Mouse (Mus musculus) kidney, adult 9 months (tissue): ENCODE measurements at regions not wholly inside any gene's neighbourhood (a gene's known extent, or its start where the extent isn't known, plus 50 kb on each side); places are given as distances from the start of the nearest gene placed in this dataset.
A peak's percentile ranks its signal among the peaks of the same experiment; 100 is the strongest.

Experiments used
- DNase-seq: peaks from one replicate; pipeline ENCODE4 v3.0.0; 2022

- no peak for DNase-seq
Measured at GRCm38 (mm10) chr8:8482707-8483480, 178.1 kb downstream of the Efnb2 start.

- DNase-seq = peak; percentile 45
Measured at GRCm38 (mm10) chr8:8477456-8477855, 183.6 kb downstream of the Efnb2 start.

GRCm38 (mm10) chr8:8468552-8468951 lies 192.5 kb downstream of the Efnb2 start:
- DNase-seq = no peak

GRCm38 (mm10) chr8:8466526-8467244 lies 194.4 kb downstream of the Efnb2 start:
- DNase-seq = no peak

- DNase-seq = no peak
Measured at GRCm38 (mm10) chr8:8462455-8462854, 198.6 kb downstream of the Efnb2 start.

GRCm38 (mm10) chr8:8457536-8457935 lies 203.5 kb downstream of the Efnb2 start:
- no peak for DNase-seq

- no peak for DNase-seq
Measured at GRCm38 (mm10) chr8:8453944-8454343, 207.1 kb downstream of the Efnb2 start.

- DNase-seq = peak; percentile 3
Measured at GRCm38 (mm10) chr8:8452226-8452625, 208.8 kb downstream of the Efnb2 start.

GRCm38 (mm10) chr8:8448911-8449310 lies 212.1 kb downstream of the Efnb2 start:
- DNase-seq = peak; percentile 5

- DNase-seq = no peak
Measured at GRCm38 (mm10) chr8:8441568-8441967, 219.5 kb downstream of the Efnb2 start.

GRCm38 (mm10) chr8:8440903-8441302 lies 220.1 kb downstream of the Efnb2 start:
- DNase-seq = peak; percentile 6

GRCm38 (mm10) chr8:8426201-8426600 lies 234.8 kb downstream of the Efnb2 start:
- DNase-seq = no peak

- no peak for DNase-seq
Measured at GRCm38 (mm10) chr8:8423443-8423842, 237.6 kb downstream of the Efnb2 start.

GRCm38 (mm10) chr8:8421713-8422112 lies 239.3 kb downstream of the Efnb2 start:
- no peak for DNase-seq

GRCm38 (mm10) chr8:8419360-8420330 lies 241.4 kb downstream of the Efnb2 start:
- no peak for DNase-seq

- DNase-seq = no peak
Measured at GRCm38 (mm10) chr8:8418929-8419328, 242.1 kb downstream of the Efnb2 start.

GRCm38 (mm10) chr8:8418525-8418924 lies 242.5 kb downstream of the Efnb2 start:
- DNase-seq = no peak

- no peak for DNase-seq
Measured at GRCm38 (mm10) chr8:8416092-8416701, 244.8 kb downstream of the Efnb2 start.

GRCm38 (mm10) chr8:8407357-8407756 lies 253.7 kb downstream of the Efnb2 start:
- no peak for DNase-seq

- no peak for DNase-seq
Measured at GRCm38 (mm10) chr8:8403410-8403809, 257.6 kb downstream of the Efnb2 start.

- DNase-seq = peak; percentile 60
Measured at GRCm38 (mm10) chr8:8392303-8392702, 268.7 kb downstream of the Efnb2 start.

GRCm38 (mm10) chr8:8391321-8391720 lies 269.7 kb downstream of the Efnb2 start:
- no peak for DNase-seq

- no peak for DNase-seq
Measured at GRCm38 (mm10) chr8:8378248-8378647, 282.8 kb downstream of the Efnb2 start.
